Mouse (Mus musculus): ENCODE measurements around the gene Tgm5. TPM values are rescaled to one million over a fixed set of nuclear protein-coding genes. Genes with fewer than 3 reads are reported as not detected.

Tgm5 gene
- polyA plus RNA-seq, 1 experiment = 0.24 TPM

DNA sequence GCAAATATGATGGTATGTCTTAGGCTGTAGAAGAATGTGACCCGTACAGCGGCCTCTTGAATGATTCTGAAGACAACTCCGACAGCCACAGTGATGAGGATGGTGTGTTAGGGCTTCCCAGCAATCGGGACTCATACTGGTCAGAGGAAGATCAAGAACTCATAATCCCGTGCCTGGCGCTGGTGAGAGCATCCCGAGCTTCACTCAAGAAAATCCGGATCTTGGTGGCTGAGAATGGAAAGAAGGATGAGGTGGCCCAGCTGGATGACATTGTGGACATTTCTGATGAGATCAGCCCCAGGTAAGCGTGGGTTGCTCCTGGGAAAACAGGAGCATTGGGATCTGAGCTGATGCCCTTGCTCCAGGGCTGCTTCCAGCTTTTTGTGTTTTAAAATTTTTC, 73.0 kb downstream of the Tgm5 start:
- no peak overlapping the region for H3K27ac ChIP-seq (ENCODE audit: insufficient read depth, low read depth, low read length)
- peaks cover 3% of the 10 kb centered on the region; the same call in 1 of the 2 replicates for H3K4me1 ChIP-seq (ENCODE audit: control insufficient read depth, insufficient read depth, insufficient read length, low read length)
- TF ChIP-seq POLR2A (IDR thresholded peaks at IDR 0.05; ENCODE audit: low read depth, low read length) = no peak
- no peak for TF ChIP-seq CTCF (IDR thresholded peaks at IDR 0.05; ENCODE audit: extremely low read depth, insufficient read length, insufficient replicate concordance, low read depth, low read length)
- no peaks in the 10 kb centered on the region for H3K27me3 ChIP-seq (ENCODE audit: control insufficient read depth, insufficient read depth, low read length)
- H3K4me3 ChIP-seq (ENCODE audit: low read depth, low read length) = no peak overlapping the region
- H3K36me3 ChIP-seq (ENCODE audit: control insufficient read depth, insufficient read depth, low read length) = peaks cover 39% of the 10 kb centered on the region
- WGBS = 88% methylated on average over 9 of the region's 9 CpGs

DNA sequence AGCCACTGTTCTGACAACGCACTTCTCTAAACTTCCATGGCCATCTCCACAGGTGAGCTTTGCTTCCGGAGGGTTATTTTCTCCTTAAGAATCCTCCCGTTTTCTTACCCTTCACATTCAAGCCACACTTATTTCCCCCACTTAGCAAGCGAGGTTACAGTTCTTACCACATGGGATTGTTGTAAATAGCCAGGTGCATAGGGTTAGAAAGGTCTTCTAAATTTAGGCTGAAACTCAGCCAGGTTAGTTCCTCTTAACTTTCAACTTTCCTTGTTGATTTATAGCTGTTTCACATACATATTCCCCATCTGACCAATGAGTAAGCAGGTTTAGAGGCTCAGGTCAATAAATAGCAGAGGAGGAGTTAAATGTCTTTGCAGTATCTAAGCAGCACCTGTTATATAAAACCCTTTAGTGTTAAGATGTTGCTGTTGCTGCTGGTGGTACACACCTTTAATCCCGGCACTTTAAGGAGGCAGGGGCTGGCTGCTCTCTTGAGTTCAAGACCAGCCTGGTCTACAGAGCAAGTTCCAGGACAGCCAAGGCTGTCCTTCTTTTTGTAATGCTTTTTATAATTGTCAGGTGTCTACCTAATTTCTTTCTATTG, 76.5 kb downstream of the Tgm5 start:
- H3K27me3 ChIP-seq (ENCODE audit: control insufficient read depth, insufficient read depth, low read length) = no peaks in the 10 kb centered on the region
- WGBS = 12% methylated on average over 5 of the region's 5 CpGs
- TF ChIP-seq CTCF (IDR thresholded peaks at IDR 0.05; ENCODE audit: extremely low read depth, insufficient read length, insufficient replicate concordance, low read depth, low read length) (no peak), POLR2A (IDR thresholded peaks at IDR 0.05; ENCODE audit: low read depth, low read length) (no peak)
- peaks cover 3% of the 10 kb centered on the region; the same call in 1 of the 2 replicates for H3K4me1 ChIP-seq (ENCODE audit: control insufficient read depth, insufficient read depth, insufficient read length, low read length)
- H3K27ac ChIP-seq (ENCODE audit: insufficient read depth, low read depth, low read length) = no peak overlapping the region
- peak overlapping the region; percentile 85 for H3K4me3 ChIP-seq (ENCODE audit: low read depth, low read length)
- peaks cover 15% of the 10 kb centered on the region for H3K36me3 ChIP-seq (ENCODE audit: control insufficient read depth, insufficient read depth, low read length)

DNA sequence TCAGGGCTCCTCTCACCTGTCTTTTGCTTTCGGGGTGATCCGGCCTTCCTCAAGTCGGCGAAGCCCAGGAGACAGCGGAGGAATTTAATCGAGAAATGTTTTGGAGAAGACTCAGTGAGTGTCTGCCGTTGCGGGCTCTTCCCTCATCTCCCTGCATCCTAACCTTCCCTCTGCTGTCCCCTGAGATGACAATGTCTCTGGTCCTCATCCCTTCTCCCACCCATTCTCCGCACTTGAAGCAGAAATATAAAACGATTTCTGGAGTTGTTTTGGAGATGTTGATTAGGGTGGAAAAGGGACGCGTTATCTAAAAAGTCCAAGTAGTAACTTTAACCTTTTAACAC, 77.0 kb downstream of the Tgm5 start:
- H3K4me3 ChIP-seq (ENCODE audit: low read depth, low read length) = peak overlapping the region; percentile 85
- WGBS = 1% methylated on average over 12 of the region's 12 CpGs
- peaks cover 3% of the 10 kb centered on the region; the same call in 1 of the 2 replicates for H3K4me1 ChIP-seq (ENCODE audit: control insufficient read depth, insufficient read depth, insufficient read length, low read length)
- peaks cover 11% of the 10 kb centered on the region for H3K36me3 ChIP-seq (ENCODE audit: control insufficient read depth, insufficient read depth, low read length)
- no peaks in the 10 kb centered on the region for H3K27me3 ChIP-seq (ENCODE audit: control insufficient read depth, insufficient read depth, low read length)
- 0 out of 2 replicates have a peak overlapping the region, but pooled peaks have one; percentile 2 for H3K27ac ChIP-seq (ENCODE audit: insufficient read depth, low read depth, low read length)
- no peak for TF ChIP-seq POLR2A (IDR thresholded peaks at IDR 0.05; ENCODE audit: low read depth, low read length)
- no peak for TF ChIP-seq CTCF (IDR thresholded peaks at IDR 0.05; ENCODE audit: extremely low read depth, insufficient read length, insufficient replicate concordance, low read depth, low read length)

DNA sequence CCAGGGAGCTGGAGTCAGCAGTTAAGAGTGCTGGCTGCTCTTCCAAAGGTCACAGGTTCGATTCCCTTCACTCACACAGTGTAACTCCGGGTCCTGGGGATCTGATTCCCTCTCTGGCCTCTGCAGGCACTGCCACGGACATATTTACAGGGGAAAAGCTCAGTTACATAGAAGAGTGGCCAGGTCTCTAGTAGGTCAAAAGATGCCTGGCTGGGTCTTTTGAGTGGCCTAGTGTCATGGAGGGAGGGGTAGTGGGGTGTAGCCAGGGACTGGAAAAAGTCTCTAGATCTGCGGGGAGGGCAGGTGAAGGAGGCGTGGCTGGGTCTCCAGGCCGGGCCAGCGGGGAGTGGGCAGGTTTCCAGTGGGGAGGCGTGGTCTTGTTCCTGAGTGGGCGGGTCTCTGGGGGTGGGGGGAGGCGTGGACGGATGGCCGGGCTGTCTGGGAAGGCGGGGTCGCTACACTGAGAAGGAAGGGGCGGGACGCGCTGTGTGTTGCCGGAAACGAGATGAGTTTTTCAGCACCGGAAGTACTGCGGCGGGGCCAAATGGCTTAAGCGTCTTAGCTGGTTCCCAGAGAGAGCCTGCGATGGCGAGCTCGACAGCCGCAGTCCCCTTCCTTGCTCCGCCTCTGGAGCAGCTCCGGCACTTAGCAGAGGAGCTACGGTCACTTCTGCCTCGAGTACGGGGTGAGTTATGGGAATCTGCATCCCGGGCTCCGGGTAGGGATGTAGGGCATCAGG, 77.5 kb downstream of the Tgm5 start, which contains the start of gene Ccndbp1:
Gene Ccndbp1 (plus strand): TSS at position 479 of the 739 bp plus-strand sequence.
- H3K27me3 ChIP-seq (ENCODE audit: control insufficient read depth, insufficient read depth, low read length) = no peaks in the 10 kb centered on the region
- peak within 1 kb of the TSS; percentile 85 for H3K4me3 ChIP-seq (ENCODE audit: low read depth, low read length)
- H3K27ac ChIP-seq (ENCODE audit: insufficient read depth, low read depth, low read length) = 0 out of 2 replicates have a peak within 1 kb of the TSS, but pooled peaks have one; percentile 2
- TF ChIP-seq POLR2A (IDR thresholded peaks at IDR 0.05; ENCODE audit: low read depth, low read length) (peak; percentile 73; the same call in 1 of the 2 replicates), CTCF (IDR thresholded peaks at IDR 0.05; ENCODE audit: extremely low read depth, insufficient read length, insufficient replicate concordance, low read depth, low read length) (no peak)
- peaks cover 9% of the 10 kb centered on the region for H3K36me3 ChIP-seq (ENCODE audit: control insufficient read depth, insufficient read depth, low read length)
- under 1% methylated on average over 34 of the region's 34 CpGs for whole genome bisulfite sequencing
- peaks cover 3% of the 10 kb centered on the region; the same call in 1 of the 2 replicates for H3K4me1 ChIP-seq (ENCODE audit: control insufficient read depth, insufficient read depth, insufficient read length, low read length)

DNA sequence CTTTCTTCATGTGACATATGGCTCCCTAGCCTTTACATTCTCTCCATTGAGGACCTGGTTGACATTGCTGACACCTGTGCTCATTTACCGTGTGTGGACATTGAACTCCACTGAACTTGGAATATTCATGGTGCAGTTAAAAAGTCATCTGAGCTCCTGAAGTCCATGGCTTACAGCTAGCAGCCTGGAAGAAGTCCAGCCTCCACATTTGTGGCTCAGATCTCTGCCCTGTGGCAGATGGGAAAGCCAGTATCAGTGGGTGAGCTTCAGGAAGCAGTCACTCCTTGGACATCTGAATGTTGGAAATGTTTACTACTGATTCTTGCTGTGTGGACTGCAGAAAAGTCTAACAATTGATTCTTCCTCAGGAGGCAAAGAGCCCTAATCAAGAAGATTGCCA, 78.7 kb downstream of the Tgm5 start:
- Histone ChIP-seq H3K4me3 (ENCODE audit: low read depth, low read length) (no peak overlapping the region), H3K4me1 (ENCODE audit: control insufficient read depth, insufficient read depth, insufficient read length, low read length) (peaks cover 3% of the 10 kb centered on the region; the same call in 1 of the 2 replicates), H3K27me3 (ENCODE audit: control insufficient read depth, insufficient read depth, low read length) (no peaks in the 10 kb centered on the region), H3K36me3 (ENCODE audit: control insufficient read depth, insufficient read depth, low read length) (peaks cover 3% of the 10 kb centered on the region), H3K27ac (ENCODE audit: insufficient read depth, low read depth, low read length) (no peak overlapping the region)
- WGBS = 54% methylated on average over 1 of the region's 1 CpGs
- TF ChIP-seq CTCF (IDR thresholded peaks at IDR 0.05; ENCODE audit: extremely low read depth, insufficient read length, insufficient replicate concordance, low read depth, low read length) (no peak), POLR2A (IDR thresholded peaks at IDR 0.05; ENCODE audit: low read depth, low read length) (no peak)

DNA sequence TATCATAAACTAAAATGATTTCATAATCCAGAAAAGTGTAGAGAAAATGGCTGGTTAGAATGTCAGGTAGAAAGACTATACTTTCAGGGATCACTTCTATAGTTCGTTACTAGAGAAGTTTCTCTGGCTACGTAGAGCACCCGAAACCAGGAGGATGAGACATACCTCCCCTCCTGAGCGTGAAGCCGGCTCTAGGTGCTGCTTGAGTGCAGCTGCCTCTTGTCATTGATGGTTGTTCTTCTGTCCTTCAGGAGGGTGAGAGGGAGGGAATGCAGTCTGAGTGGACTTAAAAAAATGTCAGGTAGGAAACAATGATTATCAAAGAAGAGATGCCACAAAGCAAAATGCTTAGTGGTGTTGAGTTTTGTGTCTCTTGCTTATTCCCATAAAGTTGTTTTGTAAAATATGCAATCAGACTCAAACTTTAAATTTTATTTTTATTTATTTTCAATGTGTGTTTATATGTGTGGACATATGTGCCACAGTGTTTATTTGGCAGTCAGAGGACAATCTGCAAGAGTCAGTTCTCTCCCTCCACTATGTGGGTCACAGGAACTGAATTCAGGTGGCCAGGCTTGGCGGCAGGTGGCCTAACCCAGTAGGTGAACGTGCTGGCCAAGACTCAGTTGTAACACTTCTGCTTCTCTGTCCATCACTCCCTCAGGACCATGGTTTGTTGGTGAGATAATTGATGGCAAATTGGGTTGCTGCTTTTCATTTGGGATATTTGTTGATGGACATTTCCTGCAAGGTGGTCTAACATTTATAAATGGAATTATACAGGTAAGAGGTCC, 81.4 kb downstream of the Tgm5 start:
- Histone ChIP-seq H3K4me1 (ENCODE audit: control insufficient read depth, insufficient read depth, insufficient read length, low read length) (peaks cover 3% of the 10 kb centered on the region; the same call in 1 of the 2 replicates), H3K4me3 (ENCODE audit: low read depth, low read length) (no peak overlapping the region), H3K27ac (ENCODE audit: insufficient read depth, low read depth, low read length) (no peak overlapping the region), H3K27me3 (ENCODE audit: control insufficient read depth, insufficient read depth, low read length) (no peaks in the 10 kb centered on the region), H3K36me3 (ENCODE audit: control insufficient read depth, insufficient read depth, low read length) (no peaks in the 10 kb centered on the region)
- TF ChIP-seq CTCF (IDR thresholded peaks at IDR 0.05; ENCODE audit: extremely low read depth, insufficient read length, insufficient replicate concordance, low read depth, low read length) (no peak), POLR2A (IDR thresholded peaks at IDR 0.05; ENCODE audit: low read depth, low read length) (no peak)
- WGBS = 90% methylated on average over 7 of the region's 7 CpGs
